Comparison of ENCODE assay signal across 9 mouse cellular contexts in the genomic region with DNA sequence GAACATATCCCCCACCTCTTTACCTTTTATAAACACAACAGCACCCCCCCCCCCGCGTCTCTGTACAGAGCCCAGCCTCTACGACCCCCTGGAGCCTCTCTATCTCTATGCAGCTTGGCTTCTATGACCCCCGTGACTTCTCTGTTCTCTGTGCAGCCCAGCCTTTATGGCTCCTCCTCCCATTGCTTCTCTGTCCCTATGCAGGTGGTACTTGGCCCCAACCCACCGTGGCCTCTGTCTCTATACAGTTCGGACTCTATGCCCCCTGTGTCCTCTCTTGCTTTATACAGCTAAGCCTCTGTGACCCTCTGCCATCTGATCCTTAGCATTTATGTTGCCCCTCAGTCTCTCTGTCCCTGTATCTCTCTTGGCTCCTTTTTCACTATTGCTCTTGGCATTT. TPM values are rescaled to one million over a fixed set of nuclear protein-coding genes. Genes with fewer than 3 reads are reported as not detected.
A peak's percentile ranks its signal among the peaks of the same experiment; 100 is the strongest.
DNase-seq lines count a peak whose midpoint lies in the region; ATAC-seq and TF ChIP-seq lines count a peak whose summit lies in the region.
"Had no signal": no experiment of that assay in that cellular context is flagged by ENCODE, and none has a peak within 500 bp of the region (broad histone marks: within the 10 kb centered on the region; RNA-seq: fewer than 3 reads in every experiment).

No protein-coding gene starts in this region.

- peak overlapping the region; percentile 57 for H3K4me3 ChIP-seq in midbrain, embryonic 10.5 days
- H3K4me3 ChIP-seq in midbrain, postnatal 0 days (ENCODE audit: low read depth, low read length), result no peak overlapping the region
- H3K4me3 ChIP-seq in limb, embryonic 13.5 days, result no peak overlapping the region
- H3K4me3 ChIP-seq: myocyte had no signal

- DNase-seq in cerebellum, adult 11-12 months, result peak; percentile 49
- no peak for DNase-seq in cerebellum, postnatal 14 days
- no peak for DNase-seq in midbrain, embryonic 10.5 days (ENCODE audit: low spot score)
- DNase-seq in midbrain, postnatal 0 days (ENCODE audit: low spot score), result no peak
- peak; percentile 25 for DNase-seq in yolk sac, embryonic 10.5 days (ENCODE audit: low spot score)
- DNase-seq in adrenal gland, adult (ENCODE audit: inconsistent age in 2 of 2, low spot score in 1 of 2), result no peak
- no peak for DNase-seq in ovary, adult 18-20 months (ENCODE audit: low spot score)

- WGBS in midbrain, embryonic 10.5 days, result 38% methylated on average over 6 of the region's 6 CpGs
- 30% methylated on average over 6 of the region's 6 CpGs for WGBS in midbrain, postnatal 0 days
- WGBS in limb, embryonic 13.5 days, result 36% methylated on average over 6 of the region's 6 CpGs

- TF ChIP-seq CTCF in midbrain, postnatal 0 days (IDR thresholded peaks at IDR 0.05), result no peak

- H3K9ac ChIP-seq in midbrain, postnatal 0 days (replicated peaks; ENCODE audit: low read length, poor library complexity, severe bottlenecking), result no peak overlapping the region
- no peak overlapping the region for H3K9ac ChIP-seq in limb, embryonic 13.5 days

- H3K36me3 ChIP-seq in midbrain, embryonic 10.5 days, result no peaks in the 10 kb centered on the region
- no peaks in the 10 kb centered on the region for H3K36me3 ChIP-seq in midbrain, postnatal 0 days (ENCODE audit: insufficient read depth, low read length)
- no peaks in the 10 kb centered on the region for H3K36me3 ChIP-seq in limb, embryonic 13.5 days

- no peak overlapping the region for H3K4me2 ChIP-seq in midbrain, postnatal 0 days (ENCODE audit: low read depth, low read length, poor library complexity, severe bottlenecking)
- H3K4me2 ChIP-seq in limb, embryonic 13.5 days (replicated peaks), result peak overlapping the region; percentile 63

- ATAC-seq in midbrain, postnatal 0 days (ENCODE audit: low FRiP score), result no peak
- ATAC-seq in limb, embryonic 13.5 days (ENCODE audit: low FRiP score, low read depth), result no peak; the same call in 1 of the 2 replicates

- peak overlapping the region; percentile 96 for H3K27ac ChIP-seq in midbrain, embryonic 10.5 days (replicated peaks)
- H3K27ac ChIP-seq in midbrain, postnatal 0 days (ENCODE audit: low read depth, low read length), result no peak overlapping the region
- H3K27ac ChIP-seq in limb, embryonic 13.5 days, result no peak overlapping the region; the same call in 1 of the 2 replicates

- no peaks in the 10 kb centered on the region for H3K9me3 ChIP-seq in midbrain, embryonic 10.5 days (replicated peaks)
- H3K9me3 ChIP-seq in midbrain, postnatal 0 days (ENCODE audit: low read length), result no peaks in the 10 kb centered on the region
- no peaks in the 10 kb centered on the region for H3K9me3 ChIP-seq in limb, embryonic 13.5 days

- peaks cover 39% of the 10 kb centered on the region for H3K4me1 ChIP-seq in midbrain, embryonic 10.5 days
- H3K4me1 ChIP-seq in midbrain, postnatal 0 days (ENCODE audit: insufficient read depth, low read length), result no peaks in the 10 kb centered on the region
- H3K4me1 ChIP-seq in limb, embryonic 13.5 days, result no peaks in the 10 kb centered on the region

- peaks cover 16% of the 10 kb centered on the region; the same call in 1 of the 2 replicates for H3K27me3 ChIP-seq in midbrain, embryonic 10.5 days (ENCODE audit: low read depth, poor library complexity, severe bottlenecking)
- H3K27me3 ChIP-seq in midbrain, postnatal 0 days (ENCODE audit: insufficient read depth, low read length), result no peaks in the 10 kb centered on the region
- H3K27me3 ChIP-seq in limb, embryonic 13.5 days, result no peaks in the 10 kb centered on the region

RNA-seq across cellular contexts. Expression of gene Las1l, which starts 12.4 kb away (rescaled TPM):
- 70.1 and 72.0 TPM in 2 replicates for polyA plus RNA-seq in midbrain, embryonic 10.5 days (2016; fragmentation: Nextera tagmentation; extraction: Ambion mirVana)
- 41.1 and 50.4 TPM in 2 replicates for total RNA-seq in midbrain, postnatal 0 days (2014; rRNA removed)
- polyA plus RNA-seq in midbrain, postnatal 0 days (2015; fragmentation: Nextera tagmentation; extraction: Ambion mirVana), result 75.6 and 81.8 TPM in 2 replicates
- 58.1 and 61.9 TPM in 2 replicates for polyA plus RNA-seq in limb, embryonic 13.5 days (2015; fragmentation: Nextera tagmentation; extraction: Ambion mirVana)

Comparison
In these comparisons a context has a peak if more than half of its experiments do, and no peak if none do; other contexts are left out.
1. DNase-seq: peak in cerebellum, adult 11-12 months (single experiment) and yolk sac, embryonic 10.5 days (single experiment); none in cerebellum, postnatal 14 days (0 of 2), midbrain, embryonic 10.5 days (single experiment), midbrain, postnatal 0 days (single experiment), adrenal gland, adult (0 of 2) and ovary, adult 18-20 months (single experiment).